Mouse (Mus musculus): ENCODE data around the gene Calr4. TPM values are rescaled to one million over a fixed set of nuclear protein-coding genes. Genes with fewer than 3 reads are reported as not detected.

Calr4 gene
- polyA plus RNA-seq, 1 experiment from 2014 or later, result 0.54 TPM

GRCm38 (mm10) chr4:109267452-109267851 is 33.2 kb downstream of the Calr4 start:
- Histone ChIP-seq H3K9ac (replicated peaks; ENCODE audit: low read length) (no peak overlapping the region), H3K4me1 (ENCODE audit: insufficient read depth, low read length) (peaks cover 3% of the 10 kb centered on the region; the same call in 1 of the 2 replicates), H3K4me2 (replicated peaks; ENCODE audit: low read depth, low read length) (no peak overlapping the region), H3K27me3 (ENCODE audit: insufficient read depth, low read length) (no peaks in the 10 kb centered on the region), H3K4me3 (ENCODE audit: low read length) (no peak overlapping the region), H3K36me3 (ENCODE audit: insufficient read depth, low read length) (no peaks in the 10 kb centered on the region), H3K27ac (ENCODE audit: low read length) (no peak overlapping the region), H3K9me3 (ENCODE audit: low read length) (no peaks in the 10 kb centered on the region)
- WGBS, result 96% methylated on average over 3 of the region's 3 CpGs
- no peak for ATAC-seq (ENCODE audit: low FRiP score, low TSS enrichment)

- Histone ChIP-seq H3K4me3 (ENCODE audit: low read length) (no peak overlapping the region), H3K27me3 (ENCODE audit: insufficient read depth, low read length) (no peaks in the 10 kb centered on the region), H3K9ac (replicated peaks; ENCODE audit: low read length) (no peak overlapping the region), H3K4me2 (replicated peaks; ENCODE audit: low read depth, low read length) (no peak overlapping the region), H3K27ac (ENCODE audit: low read length) (no peak overlapping the region), H3K36me3 (ENCODE audit: insufficient read depth, low read length) (no peaks in the 10 kb centered on the region), H3K9me3 (ENCODE audit: low read length) (no peaks in the 10 kb centered on the region), H3K4me1 (ENCODE audit: insufficient read depth, low read length) (no peaks in the 10 kb centered on the region)
- ATAC-seq (ENCODE audit: low FRiP score, low TSS enrichment), result no peak
- 91% methylated on average over 3 of the region's 3 CpGs for WGBS
Observed at GRCm38 (mm10) chr4:109268903-109269302, 34.6 kb downstream of the Calr4 start.

- Histone ChIP-seq H3K4me1 (ENCODE audit: insufficient read depth, low read length) (no peaks in the 10 kb centered on the region), H3K36me3 (ENCODE audit: insufficient read depth, low read length) (no peaks in the 10 kb centered on the region), H3K4me2 (replicated peaks; ENCODE audit: low read depth, low read length) (no peak overlapping the region), H3K4me3 (ENCODE audit: low read length) (no peak overlapping the region), H3K9ac (replicated peaks; ENCODE audit: low read length) (no peak overlapping the region), H3K27me3 (ENCODE audit: insufficient read depth, low read length) (no peaks in the 10 kb centered on the region), H3K9me3 (ENCODE audit: low read length) (no peaks in the 10 kb centered on the region), H3K27ac (ENCODE audit: low read length) (no peak overlapping the region)
- 92% methylated on average over 4 of the region's 4 CpGs for WGBS
- ATAC-seq (ENCODE audit: low FRiP score, low TSS enrichment), result no peak
Observed at GRCm38 (mm10) chr4:109271803-109272202, 37.5 kb downstream of the Calr4 start.

- WGBS, result 71% methylated on average over 2 of the region's 2 CpGs
- Histone ChIP-seq H3K4me1 (ENCODE audit: insufficient read depth, low read length) (no peaks in the 10 kb centered on the region), H3K27ac (ENCODE audit: low read length) (no peak overlapping the region), H3K9me3 (ENCODE audit: low read length) (no peaks in the 10 kb centered on the region), H3K9ac (replicated peaks; ENCODE audit: low read length) (no peak overlapping the region), H3K27me3 (ENCODE audit: insufficient read depth, low read length) (no peaks in the 10 kb centered on the region), H3K4me2 (replicated peaks; ENCODE audit: low read depth, low read length) (no peak overlapping the region), H3K36me3 (ENCODE audit: insufficient read depth, low read length) (no peaks in the 10 kb centered on the region), H3K4me3 (ENCODE audit: low read length) (no peak overlapping the region)
- ATAC-seq (ENCODE audit: low FRiP score, low TSS enrichment), result no peak
Observed at GRCm38 (mm10) chr4:109273586-109274240, 39.4 kb downstream of the Calr4 start.

GRCm38 (mm10) chr4:109279689-109280458 is 45.6 kb downstream of the Calr4 start, which contains the start of gene Eps15:
Gene Eps15, plus strand, starts transcription at chr4:109280268.
- no peaks in the 10 kb centered on the region for H3K36me3 ChIP-seq (ENCODE audit: insufficient read depth, low read length)
- peak within 1 kb of the TSS; percentile 77 for H3K27ac ChIP-seq (ENCODE audit: low read length)
- no peaks in the 10 kb centered on the region for H3K27me3 ChIP-seq (ENCODE audit: insufficient read depth, low read length)
- peaks cover 17% of the 10 kb centered on the region for H3K4me1 ChIP-seq (ENCODE audit: insufficient read depth, low read length)
- ATAC-seq (ENCODE audit: low FRiP score, low TSS enrichment), result peak; percentile 97
- H3K4me2 ChIP-seq (replicated peaks; ENCODE audit: low read depth, low read length), result peak within 1 kb of the TSS; percentile 83
- H3K9me3 ChIP-seq (ENCODE audit: low read length), result no peaks in the 10 kb centered on the region
- 2% methylated on average over 36 of the region's 44 CpGs for WGBS
- peak within 1 kb of the TSS; percentile 93 for H3K4me3 ChIP-seq (ENCODE audit: low read length)
- H3K9ac ChIP-seq (replicated peaks; ENCODE audit: low read length), result peak within 1 kb of the TSS; percentile 93

- ATAC-seq (ENCODE audit: low FRiP score, low TSS enrichment), result peak; percentile 82
- Histone ChIP-seq H3K36me3 (ENCODE audit: insufficient read depth, low read length) (no peaks in the 10 kb centered on the region), H3K4me2 (replicated peaks; ENCODE audit: low read depth, low read length) (peak overlapping the region; percentile 83), H3K27ac (ENCODE audit: low read length) (peak overlapping the region; percentile 77), H3K9ac (replicated peaks; ENCODE audit: low read length) (peak overlapping the region; percentile 93), H3K27me3 (ENCODE audit: insufficient read depth, low read length) (no peaks in the 10 kb centered on the region), H3K9me3 (ENCODE audit: low read length) (no peaks in the 10 kb centered on the region), H3K4me1 (ENCODE audit: insufficient read depth, low read length) (peaks cover 17% of the 10 kb centered on the region), H3K4me3 (ENCODE audit: low read length) (peak overlapping the region; percentile 93)
- under 1% methylated on average over 77 of the region's 85 CpGs for WGBS
Observed at GRCm38 (mm10) chr4:109280459-109281160, 46.3 kb downstream of the Calr4 start.

GRCm38 (mm10) chr4:109281161-109281560 is 46.9 kb downstream of the Calr4 start:
- H3K4me3 ChIP-seq (ENCODE audit: low read length), result peak overlapping the region; percentile 93
- ATAC-seq (ENCODE audit: low FRiP score, low TSS enrichment), result no peak
- no peaks in the 10 kb centered on the region for H3K27me3 ChIP-seq (ENCODE audit: insufficient read depth, low read length)
- peaks cover 17% of the 10 kb centered on the region for H3K4me1 ChIP-seq (ENCODE audit: insufficient read depth, low read length)
- H3K9me3 ChIP-seq (ENCODE audit: low read length), result no peaks in the 10 kb centered on the region
- peak overlapping the region; percentile 93 for H3K9ac ChIP-seq (replicated peaks; ENCODE audit: low read length)
- H3K36me3 ChIP-seq (ENCODE audit: insufficient read depth, low read length), result no peaks in the 10 kb centered on the region
- no peak overlapping the region for H3K27ac ChIP-seq (ENCODE audit: low read length)
- 9% methylated on average over 4 of the region's 4 CpGs for WGBS
- H3K4me2 ChIP-seq (replicated peaks; ENCODE audit: low read depth, low read length), result peak overlapping the region; percentile 83

- Histone ChIP-seq H3K27me3 (ENCODE audit: insufficient read depth, low read length) (no peaks in the 10 kb centered on the region), H3K9me3 (ENCODE audit: low read length) (no peaks in the 10 kb centered on the region), H3K36me3 (ENCODE audit: insufficient read depth, low read length) (no peaks in the 10 kb centered on the region), H3K4me2 (replicated peaks; ENCODE audit: low read depth, low read length) (peak overlapping the region; percentile 31; the same call in 1 of the 2 replicates), H3K4me1 (ENCODE audit: insufficient read depth, low read length) (peaks cover 17% of the 10 kb centered on the region), H3K9ac (replicated peaks; ENCODE audit: low read length) (no peak overlapping the region), H3K4me3 (ENCODE audit: low read length) (no peak overlapping the region), H3K27ac (ENCODE audit: low read length) (no peak overlapping the region)
- ATAC-seq (ENCODE audit: low FRiP score, low TSS enrichment), result no peak
- WGBS, result 85% methylated on average over 1 of the region's 1 CpGs
Observed at GRCm38 (mm10) chr4:109281946-109282345, 47.7 kb downstream of the Calr4 start.

- H3K4me2 ChIP-seq (replicated peaks; ENCODE audit: low read depth, low read length), result no peak overlapping the region
- H3K9ac ChIP-seq (replicated peaks; ENCODE audit: low read length), result no peak overlapping the region
- H3K27ac ChIP-seq (ENCODE audit: low read length), result no peak overlapping the region
- H3K27me3 ChIP-seq (ENCODE audit: insufficient read depth, low read length), result no peaks in the 10 kb centered on the region
- H3K4me1 ChIP-seq (ENCODE audit: insufficient read depth, low read length), result no peaks in the 10 kb centered on the region
- ATAC-seq (ENCODE audit: low FRiP score, low TSS enrichment), result no peak
- H3K36me3 ChIP-seq (ENCODE audit: insufficient read depth, low read length), result 0 out of 2 replicates have a peak, but pooled peaks cover 4% of the 10 kb centered on the region
- no peaks in the 10 kb centered on the region for H3K9me3 ChIP-seq (ENCODE audit: low read length)
- no peak overlapping the region for H3K4me3 ChIP-seq (ENCODE audit: low read length)
Observed at GRCm38 (mm10) chr4:109294629-109295028, 60.3 kb downstream of the Calr4 start.

All from kidney, embryonic 16.5 days (tissue).